Mouse (Mus musculus): Measurements from ENCODE around the gene Ssbp3.

The Ssbp3 gene

DNA sequence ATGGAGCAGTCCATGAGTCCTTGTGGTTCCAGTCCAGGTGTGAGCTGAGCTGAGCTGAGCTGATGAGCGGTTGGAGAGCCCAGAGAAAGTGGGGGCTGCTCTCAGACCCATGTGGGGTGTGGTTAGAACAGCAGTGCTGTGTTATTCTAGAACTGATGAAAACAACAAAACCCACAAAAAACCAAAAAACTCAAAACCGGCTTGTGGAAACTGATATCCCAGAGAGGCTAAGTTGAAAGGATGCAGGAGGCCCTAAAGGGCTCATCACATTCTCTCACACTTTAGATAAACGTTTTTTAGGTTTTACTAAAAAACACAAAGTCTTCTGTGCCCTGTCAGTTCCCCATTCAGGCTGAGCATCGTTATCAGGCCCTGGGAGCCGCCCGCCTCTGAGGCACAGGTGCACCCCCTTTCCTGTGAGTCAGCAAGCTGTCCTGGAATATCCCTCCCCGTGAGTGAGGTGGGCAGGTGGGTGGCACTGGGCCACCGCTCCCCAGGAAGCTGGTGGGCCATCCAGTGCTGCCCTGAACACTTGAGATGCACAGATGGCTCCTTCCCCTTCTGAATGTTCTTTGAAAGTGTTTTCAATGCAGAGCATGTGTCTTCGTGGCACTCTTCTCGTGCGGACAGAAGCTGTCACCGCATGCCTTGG is 24.6 kb downstream of the Ssbp3 start:
- no peak for DNase-seq (ENCODE audit: low spot score)

DNA sequence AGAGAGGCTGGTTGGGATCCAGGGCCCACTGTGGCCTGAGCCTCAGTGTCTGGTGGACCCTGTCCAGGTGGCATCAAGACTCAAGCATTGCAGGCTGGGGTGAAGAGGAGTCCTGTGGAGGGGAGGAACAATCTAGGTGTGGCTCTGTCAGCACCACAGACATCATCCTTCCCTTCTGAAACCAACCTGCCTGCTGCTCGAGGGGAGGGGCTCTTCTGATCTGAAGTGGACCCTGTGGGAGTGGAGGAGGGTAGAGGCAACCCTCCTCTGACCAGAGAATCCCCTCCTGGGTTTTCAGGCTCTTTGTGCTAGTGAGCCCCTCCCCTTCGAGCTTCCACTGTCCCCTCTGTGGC is 25.1 kb downstream of the Ssbp3 start:
- DNase-seq (ENCODE audit: low spot score) = no peak

DNA sequence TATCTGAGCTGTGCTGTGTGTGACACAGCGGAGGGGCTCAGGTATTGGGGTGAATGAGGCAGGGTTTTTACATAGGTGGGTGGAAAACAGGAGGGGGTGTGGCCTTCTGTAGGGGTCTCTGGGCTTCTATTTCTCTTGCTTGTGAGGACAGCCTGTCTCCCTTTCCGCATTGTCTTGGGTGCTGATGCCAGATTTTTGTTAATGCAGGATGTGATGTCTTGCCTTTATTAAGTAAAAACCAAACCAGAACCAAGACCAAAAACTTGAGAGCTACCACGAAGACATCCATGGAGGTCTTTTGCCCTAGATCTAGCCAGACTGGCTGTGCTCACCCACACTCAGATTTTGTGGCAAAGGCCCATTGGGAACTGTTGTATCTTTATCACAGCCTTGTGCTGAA is 25.5 kb downstream of the Ssbp3 start:
- DNase-seq (ENCODE audit: low spot score) = no peak

DNA sequence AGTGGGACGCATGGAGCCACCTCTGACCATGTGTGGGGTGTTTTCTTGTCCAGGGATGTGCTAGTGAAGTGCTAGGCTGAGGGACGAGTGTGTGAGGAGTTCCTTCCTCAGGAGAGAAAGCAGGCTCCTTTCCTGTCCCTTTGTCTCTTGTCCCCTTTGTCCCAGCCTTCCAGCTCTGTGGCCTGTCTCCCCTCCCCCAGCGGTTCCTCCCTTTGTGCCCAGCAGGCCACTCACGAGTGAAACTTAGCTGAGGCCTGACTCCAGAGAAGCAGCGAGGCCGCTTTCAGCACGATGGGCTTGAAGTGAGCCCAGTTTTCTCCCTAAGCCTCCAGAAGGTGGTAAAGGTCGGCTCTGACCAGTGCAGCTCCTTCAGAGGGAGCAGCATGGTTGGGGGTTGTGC is 26.2 kb downstream of the Ssbp3 start:
- no peak for DNase-seq (ENCODE audit: low spot score)

DNA sequence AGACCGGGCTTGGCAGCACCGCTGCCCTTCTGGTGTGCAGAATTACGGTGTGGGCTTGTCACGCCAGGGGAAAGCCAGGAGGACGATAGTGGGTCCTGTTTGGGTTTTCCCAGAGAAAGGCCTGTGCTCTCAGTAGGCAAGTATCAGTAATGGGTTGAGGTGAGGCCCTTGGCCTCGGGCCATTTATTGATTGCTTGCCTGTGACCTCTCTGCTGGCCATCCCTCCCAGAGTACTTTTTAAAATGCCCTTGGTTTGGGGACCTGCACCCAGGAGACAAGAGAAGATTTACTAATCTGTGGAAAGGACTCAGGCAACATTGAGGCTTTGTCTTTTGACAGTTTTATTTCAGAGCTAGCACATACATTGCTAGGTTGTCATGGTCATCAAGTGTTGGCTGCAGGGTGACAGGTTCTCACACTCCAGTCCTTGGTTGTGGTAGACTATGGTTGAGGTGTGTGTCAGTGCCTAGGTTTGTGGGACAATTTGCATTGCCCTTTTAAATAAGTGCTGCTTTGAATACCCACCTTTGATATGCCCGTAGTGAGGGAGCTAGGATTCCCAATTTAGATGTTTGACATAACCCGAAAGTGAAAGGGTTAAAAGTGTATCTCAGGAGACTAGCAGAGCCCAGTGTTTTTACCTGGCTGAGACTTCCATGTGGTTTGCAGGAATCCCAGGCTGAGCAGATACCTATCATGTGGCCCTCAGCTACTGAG is 28.2 kb downstream of the Ssbp3 start:
- DNase-seq (ENCODE audit: low spot score) = no peak

DNA sequence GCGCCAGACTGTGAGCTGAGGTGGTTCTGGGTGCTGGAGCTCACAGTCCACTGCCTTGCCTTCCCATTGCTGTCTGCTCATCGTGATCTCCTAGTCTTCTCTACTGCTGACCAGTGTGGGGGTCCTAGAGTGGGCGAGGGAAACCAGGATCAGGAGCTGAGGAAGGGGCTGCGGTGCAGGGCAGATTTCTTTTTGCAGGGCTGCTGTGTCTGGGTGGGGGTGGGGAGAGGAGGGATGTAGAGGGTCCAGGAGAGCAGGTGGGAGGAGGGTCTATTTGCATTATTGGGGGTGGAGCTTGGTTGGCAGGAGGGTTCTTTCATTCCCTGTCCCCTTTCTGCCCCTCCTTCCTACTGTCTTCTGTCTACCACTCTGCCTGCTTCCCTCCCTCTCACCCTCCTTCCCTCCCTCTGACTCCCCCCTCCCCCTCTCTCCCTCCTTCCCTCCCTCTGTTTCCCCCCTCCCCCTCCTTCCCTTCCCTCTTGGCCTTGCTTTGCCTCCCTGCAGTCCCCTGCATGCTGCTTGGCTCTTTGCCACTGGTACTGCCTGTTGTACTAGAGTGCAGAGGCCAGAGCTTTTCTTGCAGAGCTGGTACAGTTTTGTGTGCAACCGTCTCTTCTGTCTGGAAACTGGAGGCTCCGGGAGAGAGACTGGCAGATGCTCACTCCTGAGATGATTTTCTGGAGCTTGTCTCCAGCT is 28.9 kb downstream of the Ssbp3 start:
- no peak for DNase-seq (ENCODE audit: low spot score)

DNA sequence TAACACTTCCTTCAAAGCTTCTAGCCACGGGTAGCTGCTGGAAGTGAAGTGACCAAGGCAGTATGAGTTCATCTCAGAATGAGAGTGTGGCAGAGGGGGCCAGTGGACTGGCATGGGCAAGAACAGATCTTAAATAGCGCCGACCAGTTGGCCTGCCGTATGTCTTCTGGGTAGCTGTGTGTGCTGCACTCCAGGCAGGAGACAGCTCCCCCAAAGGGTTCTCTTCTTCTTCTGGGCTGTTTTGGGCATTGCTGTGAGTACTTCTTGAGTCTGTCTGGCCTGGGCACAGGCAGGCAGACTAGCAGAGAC is 29.4 kb downstream of the Ssbp3 start:
- no peak for DNase-seq (ENCODE audit: low spot score)

DNA sequence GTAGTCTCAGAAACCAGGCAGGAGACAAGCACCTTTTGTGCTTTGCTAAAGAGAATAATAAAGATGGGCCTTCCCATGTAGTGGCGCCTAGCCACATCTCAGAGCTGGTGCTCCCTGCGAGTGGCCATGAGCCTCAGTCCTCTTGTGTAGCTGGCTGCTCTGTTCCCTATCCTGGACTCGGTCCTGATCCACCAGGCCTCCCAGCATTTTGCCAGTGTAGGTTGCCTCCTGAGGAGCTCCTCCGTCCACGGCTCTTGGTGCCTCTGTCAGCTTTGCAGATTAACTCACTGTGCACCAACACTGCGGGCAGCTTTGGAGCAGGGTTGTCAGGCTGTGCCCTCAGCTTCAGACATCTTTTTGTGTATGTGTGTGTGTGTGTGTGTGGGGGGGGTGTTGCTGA is 30.4 kb downstream of the Ssbp3 start:
- DNase-seq (ENCODE audit: low spot score) = no peak

DNA sequence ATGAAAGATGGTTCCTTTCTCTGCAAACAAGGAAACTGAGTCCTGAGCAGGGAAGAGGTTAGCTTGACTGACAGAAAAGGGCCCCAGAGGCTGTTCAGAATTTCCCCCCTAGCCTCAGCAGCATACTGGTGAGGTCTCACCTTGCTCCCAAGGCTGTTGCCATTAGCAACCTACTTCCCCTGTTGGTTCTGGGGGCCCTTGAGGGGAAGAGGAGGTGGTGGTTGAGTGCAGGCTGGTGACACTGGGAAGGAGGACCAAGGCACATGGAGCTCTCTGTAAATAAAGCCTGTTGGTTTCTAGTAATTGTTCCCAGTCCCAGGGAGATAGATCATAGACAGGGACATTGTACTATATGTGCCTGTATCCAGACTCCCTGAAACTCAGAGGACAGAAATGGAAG is 31.0 kb downstream of the Ssbp3 start:
- DNase-seq (ENCODE audit: low spot score) = no peak

DNA sequence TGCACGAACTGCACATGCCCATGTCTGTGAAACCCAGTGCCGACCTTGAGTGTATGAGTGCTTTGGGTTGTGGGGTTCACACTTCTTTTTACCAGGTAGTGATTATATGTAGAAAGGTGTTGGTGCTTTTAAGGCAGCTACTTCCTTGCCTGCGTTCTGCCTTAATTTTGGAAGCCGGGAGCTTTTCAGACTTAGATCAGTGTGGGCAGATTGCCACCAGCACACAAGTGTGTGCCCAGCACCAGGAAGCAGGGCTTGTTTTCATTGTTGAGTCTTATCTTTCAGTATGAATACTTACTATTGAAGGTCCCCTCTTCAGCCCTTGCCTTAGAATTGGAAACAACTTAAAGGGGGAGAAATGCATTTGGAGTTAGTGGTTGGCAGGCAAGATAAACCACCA is 32.0 kb downstream of the Ssbp3 start:
- no peak for DNase-seq (ENCODE audit: low spot score)

DNA sequence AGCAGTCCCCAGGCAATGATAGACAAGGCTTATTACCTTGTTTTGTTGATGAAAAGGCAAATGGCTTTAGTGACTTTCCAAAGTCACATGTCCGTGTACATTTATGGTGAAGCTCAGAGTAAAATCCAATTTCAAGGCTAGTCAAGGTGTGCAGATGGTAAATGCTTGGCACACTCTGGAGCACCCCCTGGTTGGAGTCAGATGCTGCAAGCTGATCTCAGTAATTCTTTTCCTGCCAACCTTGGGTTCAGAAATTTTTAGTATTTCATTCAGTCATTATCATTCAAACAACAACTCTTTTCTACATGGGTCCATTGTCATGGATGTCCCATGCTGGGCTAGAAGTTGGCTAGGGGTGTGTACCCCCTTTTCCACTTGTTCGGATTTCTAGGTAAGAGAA is 33.1 kb downstream of the Ssbp3 start:
- DNase-seq (ENCODE audit: low spot score) = no peak

DNA sequence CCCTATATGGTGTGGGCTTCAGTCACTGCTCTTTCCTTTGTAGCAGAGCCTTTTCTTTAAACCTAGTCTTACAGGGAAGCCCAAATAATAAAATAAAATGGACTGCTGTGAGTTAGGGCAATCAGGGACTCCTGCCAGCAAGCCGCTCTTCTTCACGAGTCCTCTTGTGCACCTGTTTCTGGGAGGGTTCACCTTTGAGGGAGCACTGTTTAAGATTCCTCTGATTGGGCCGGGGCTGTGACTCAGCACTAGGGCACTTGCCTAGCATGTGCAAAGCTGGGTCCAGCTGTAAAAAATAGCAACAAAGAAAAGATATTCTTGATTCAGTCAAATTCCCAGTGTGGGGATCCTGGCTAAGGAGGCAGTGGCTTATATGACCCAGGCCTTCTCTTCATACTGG is 34.4 kb downstream of the Ssbp3 start:
- DNase-seq (ENCODE audit: low spot score) = no peak

DNA sequence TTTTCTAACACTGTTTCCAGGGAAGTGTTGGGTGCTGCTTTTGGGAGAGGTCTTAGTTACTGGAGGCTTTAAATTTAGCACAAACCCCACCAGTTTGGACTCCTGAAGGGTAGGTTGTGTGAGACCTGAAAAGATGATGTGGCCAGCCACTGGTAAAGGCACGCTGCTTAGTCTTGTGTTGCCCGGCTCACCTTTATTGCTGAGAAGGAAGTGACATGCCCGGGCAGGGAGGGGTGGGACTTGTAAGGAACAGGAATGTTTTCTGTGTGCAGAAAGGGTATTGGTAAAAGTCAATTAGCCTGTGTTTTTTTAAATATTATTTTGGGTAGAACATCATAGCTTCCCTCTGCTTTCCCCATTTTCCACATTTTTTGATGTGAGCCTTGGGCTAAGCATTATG is 37.2 kb downstream of the Ssbp3 start:
- no peak for DNase-seq (ENCODE audit: low spot score)

DNA sequence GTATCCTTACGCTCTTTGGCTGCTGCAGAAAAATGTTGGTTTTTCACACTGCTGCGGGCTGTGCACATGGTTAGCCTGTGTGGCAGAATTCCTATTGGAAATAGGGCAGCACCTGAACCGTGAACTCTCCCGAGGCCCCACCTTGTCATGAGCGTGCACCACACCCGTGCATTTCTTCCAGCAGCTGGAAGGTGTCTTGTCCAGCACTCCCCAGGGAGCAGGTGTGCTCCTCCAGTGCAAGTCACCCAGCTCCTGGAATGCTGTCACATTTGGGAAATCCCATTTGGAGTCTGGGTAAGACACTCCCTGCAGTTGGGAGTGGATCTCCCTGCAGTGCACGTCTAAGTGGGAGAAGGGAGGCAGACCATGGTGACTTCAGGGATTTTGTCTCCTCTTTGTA is 38.0 kb downstream of the Ssbp3 start:
- DNase-seq (ENCODE audit: low spot score) = no peak

DNA sequence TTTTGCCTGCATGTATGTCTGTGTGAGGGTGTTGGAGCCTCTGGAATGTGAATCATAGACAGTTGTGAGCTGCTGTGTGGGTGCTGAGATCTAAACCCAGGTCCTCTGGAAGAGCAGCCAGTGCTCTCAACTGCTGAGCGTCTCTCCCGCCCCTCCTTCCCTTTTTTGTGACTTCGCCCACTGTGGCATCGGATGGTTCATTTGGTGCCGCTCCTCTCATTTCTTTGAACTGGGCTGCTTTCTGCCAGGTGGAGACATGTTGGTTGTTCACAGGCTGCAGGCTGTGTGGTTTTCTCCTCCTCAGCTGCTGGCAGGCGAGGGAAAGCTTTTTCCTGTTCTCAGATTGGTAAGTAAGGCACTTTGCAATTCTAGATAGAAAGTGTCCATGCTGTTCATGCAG is 38.7 kb downstream of the Ssbp3 start:
- DNase-seq (ENCODE audit: low spot score) = no peak

DNA sequence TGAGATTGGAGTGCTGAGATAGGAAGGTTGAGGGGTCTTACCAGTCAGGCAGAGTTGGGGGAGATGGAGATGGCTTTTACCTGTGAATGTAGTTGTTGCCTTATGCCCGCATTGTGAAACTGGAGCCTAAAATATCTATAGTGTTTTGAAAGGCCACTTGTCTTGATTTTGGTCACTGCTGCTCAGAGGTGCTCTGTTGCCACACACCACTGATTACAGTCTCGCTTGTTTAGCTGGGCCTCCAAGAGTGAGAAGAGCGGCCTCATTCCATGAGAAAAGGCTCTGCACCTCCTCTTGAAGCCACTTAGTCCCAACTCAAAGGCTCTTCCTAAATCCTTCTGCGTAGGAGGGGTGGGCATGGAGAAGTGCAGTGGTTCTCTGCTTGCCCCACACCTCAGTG is 40.3 kb downstream of the Ssbp3 start:
- no peak for DNase-seq (ENCODE audit: low spot score)

DNA sequence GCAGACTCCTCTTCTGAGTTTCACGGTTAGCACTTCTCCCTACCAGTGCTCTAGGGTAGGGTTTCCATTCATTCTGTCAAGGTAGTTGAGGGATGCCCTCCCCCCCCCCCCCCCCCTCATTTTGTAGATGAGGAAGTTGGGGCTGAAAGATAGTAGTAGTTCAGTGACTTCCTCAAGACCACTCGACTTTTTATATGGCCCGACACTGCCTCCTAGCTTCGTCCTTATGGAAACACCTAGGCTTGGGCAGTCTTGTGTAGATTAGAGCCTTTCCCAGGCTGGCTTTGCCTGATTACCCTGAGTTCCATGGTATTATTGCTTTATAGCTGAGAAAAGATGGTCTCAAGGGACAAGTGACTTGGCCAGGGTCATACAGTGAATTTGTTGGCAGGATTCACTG is 41.0 kb downstream of the Ssbp3 start:
- no peak for DNase-seq (ENCODE audit: low spot score)

DNA sequence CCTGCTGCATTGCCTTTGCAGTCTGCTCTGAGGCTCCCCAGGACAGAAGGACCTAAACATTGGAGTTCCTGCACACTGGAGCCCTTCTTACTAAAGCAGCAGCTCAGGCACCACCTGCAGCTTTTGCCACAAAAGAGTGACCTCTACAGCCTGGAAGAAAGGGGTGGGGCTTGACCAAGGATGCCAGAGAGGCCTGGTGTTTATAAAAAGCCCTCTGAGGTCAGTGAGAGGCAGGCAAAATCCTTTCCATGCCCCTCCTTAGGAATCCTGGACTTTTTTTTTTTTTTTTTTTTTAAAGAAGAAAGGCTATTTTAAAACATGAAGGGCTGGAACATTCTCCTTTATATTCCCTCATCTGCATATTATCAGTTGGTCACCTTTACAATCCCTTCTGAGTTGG is 42.7 kb downstream of the Ssbp3 start:
- DNase-seq (ENCODE audit: low spot score) = peak; percentile 30

DNA sequence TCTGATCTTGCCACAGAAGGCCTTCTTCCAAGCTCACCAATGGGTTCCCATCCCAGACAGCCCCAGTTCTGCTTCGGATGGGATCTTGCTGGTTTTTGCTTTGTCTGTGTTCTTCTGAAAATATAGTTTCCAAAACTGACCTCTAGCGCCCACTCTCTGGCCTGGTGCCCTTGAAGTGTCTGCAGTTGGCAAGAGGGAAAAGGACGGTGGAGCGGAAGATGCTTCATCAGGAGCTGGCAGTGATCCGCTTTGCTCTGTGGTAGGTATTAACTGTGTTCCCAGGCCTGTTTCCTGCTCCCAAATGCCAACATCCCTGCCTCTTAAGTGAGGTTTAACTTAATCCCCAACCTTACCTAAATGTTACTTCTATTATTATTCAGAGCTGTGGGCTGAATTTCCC is 43.3 kb downstream of the Ssbp3 start:
- DNase-seq (ENCODE audit: low spot score) = no peak

DNA sequence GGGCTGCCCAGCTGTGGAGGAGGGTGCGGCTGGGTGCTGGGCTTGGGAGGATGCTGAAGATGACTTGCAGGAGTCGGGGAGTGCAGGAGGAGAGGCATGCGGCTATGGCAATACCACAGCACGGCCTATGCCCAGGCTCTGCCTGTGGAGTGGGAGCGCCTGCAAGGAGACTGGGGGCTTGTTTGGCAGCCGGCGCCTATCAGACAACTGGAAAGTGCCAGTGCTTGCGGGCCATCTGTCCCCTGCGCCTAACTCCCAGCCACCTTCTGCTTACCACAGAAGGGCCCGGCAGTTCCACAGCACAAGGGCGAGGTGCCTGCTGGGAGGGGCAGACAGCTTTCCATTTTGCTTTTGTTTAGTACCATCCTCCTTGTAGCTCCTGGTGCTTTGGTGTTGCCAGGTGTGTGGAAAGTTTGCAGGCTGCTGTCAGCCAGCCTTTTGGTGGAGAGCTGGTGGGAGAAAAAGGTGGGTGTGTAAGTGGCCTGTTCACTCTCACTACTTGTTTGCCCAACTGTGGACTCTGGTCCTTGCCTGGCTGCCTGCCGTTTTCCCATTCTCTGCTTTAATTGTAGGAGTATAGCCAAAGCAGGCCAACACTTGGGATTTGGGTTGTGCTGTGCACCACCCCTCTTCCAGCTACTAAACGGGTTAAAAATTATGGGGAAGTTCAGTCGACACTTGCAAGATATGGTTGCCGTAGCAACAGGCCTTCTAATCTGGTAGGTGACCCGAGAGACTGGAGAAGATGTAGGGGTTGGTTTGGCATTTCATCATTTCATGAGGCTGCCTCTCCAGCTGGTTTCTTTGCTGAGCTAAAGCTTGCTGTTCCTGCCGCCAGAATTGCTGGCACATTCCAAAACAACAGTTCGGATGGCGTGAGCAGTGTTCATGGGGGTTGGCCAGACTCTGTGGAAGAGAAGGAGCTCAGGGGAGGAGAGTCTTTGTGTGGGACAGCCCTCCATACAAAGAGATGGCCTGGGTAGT is 45.5 kb downstream of the Ssbp3 start:
- peak; percentile 42 for DNase-seq (ENCODE audit: low spot score)

DNA sequence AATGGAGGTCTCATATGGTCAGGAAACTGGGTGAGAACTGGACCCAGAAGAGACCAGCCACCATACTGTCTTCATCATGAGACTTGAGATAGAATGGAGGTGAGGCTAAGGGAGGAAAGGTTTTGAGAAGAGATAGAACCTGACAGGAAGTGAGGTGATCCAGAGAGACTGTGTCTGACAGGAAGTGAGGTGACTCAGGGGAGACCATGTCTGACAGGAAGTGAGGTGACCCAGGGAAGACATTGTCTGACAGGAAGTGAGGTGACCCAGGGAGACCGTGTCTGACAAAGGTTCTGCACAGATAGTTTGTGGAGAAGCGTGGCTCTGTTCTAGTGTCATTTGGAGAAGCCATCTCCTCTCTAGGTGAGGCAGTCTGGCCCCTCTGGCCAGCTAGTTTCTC is 47.6 kb downstream of the Ssbp3 start:
- DNase-seq (ENCODE audit: low spot score) = no peak

DNA sequence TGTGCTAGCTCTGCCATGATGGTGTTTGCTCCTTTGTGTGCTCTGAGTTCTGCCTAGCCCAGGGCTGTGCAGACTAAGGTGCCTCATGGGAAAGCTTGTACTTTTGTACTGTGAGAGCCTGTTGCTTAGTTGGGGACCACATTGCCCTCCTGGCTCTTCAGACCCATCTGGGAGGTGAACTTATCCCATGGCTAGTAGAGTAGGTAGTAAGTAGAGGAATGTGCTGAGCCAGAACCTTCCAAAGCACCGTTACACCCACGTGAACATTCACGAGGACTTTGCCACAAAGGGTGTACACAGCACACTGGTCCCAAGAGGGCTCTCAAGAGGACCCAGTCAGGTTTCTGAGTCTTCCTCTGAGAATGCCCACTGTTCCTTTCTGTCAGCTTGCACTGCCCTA is 48.1 kb downstream of the Ssbp3 start:
- DNase-seq (ENCODE audit: low spot score) = no peak
